Mouse (Mus musculus) midbrain, embryonic 14.5 days (tissue): ENCODE results near the gene Syne3. TPM values are rescaled to one million over a fixed set of nuclear protein-coding genes. Genes with fewer than 3 reads are reported as not detected.

ENCODE experiments used
- ATAC-seq: fragments of 200-750 bp; cut with Nextera tagmentation; 2 replicates; pipeline ENCODE4 v1.8.0; 2017; ENCODE audit warnings: moderate number of reproducible peaks, moderate library complexity; ENCODE audit not compliant: low FRiP score, low TSS enrichment
- DNase-seq: peaks from one replicate; pipeline ENCODE4 v3.0.0-alpha.2; 2015
- H3K27ac ChIP-seq: fragments of 300-500 bp; sonication (generic); replicated peaks from 2 replicates; pipeline ENCODE4 v1.5.1; 2014; ENCODE audit warnings: mild to moderate bottlenecking, low read depth, low read length, moderate library complexity
- H3K27me3 ChIP-seq: fragments of 300-500 bp; sonication (generic); 2 replicates; pipeline ENCODE4 v1.6.1; 2014; ENCODE audit warnings: low read length, control low read depth, mixed read lengths; ENCODE audit not compliant: control insufficient read depth, insufficient read depth
- H3K36me3 ChIP-seq: fragments of 300-500 bp; sonication (generic); 2 replicates; pipeline ENCODE4 v1.6.1; 2014; ENCODE audit warnings: low read length, control low read depth; ENCODE audit not compliant: control insufficient read depth, insufficient read depth
- H3K4me1 ChIP-seq: fragments of 300-500 bp; sonication (generic); 2 replicates; pipeline ENCODE4 v1.6.1; 2014; ENCODE audit warnings: mild to moderate bottlenecking, antibody characterized with exemption, low read length, control low read depth; ENCODE audit not compliant: control insufficient read depth, insufficient read depth
- H3K4me2 ChIP-seq: fragments of 300-500 bp; sonication (generic); 2 replicates; pipeline ENCODE4 v1.6.1; 2014; ENCODE audit warnings: mild to moderate bottlenecking, low read length, moderate library complexity
- H3K4me3 ChIP-seq: fragments of 300-500 bp; sonication (generic); replicated peaks from 2 replicates; pipeline ENCODE4 v1.5.1; 2014; ENCODE audit warnings: low read depth, low read length
- H3K9ac ChIP-seq: fragments of 300-500 bp; sonication (generic); replicated peaks from 2 replicates; pipeline ENCODE4 v1.6.1; 2014; ENCODE audit warnings: mild to moderate bottlenecking, low read length, moderate library complexity
- H3K9me3 ChIP-seq: fragments of 300-500 bp; sonication (generic); 2 replicates; pipeline ENCODE4 v1.6.1; 2016; ENCODE audit warnings: low read length, control low read depth, mixed read lengths; ENCODE audit not compliant: control insufficient read depth
- WGBS: fragments of 180-500 bp; shearing (Covaris S2); extraction: QIAGEN DNeasy Blood & Tissue Kit; methylation state at CpG from one replicate; pipeline ENCODE4 v1.1.7; 2014; 5-methylcytosine and 5-hydroxymethylcytosine counted together
- polyA plus RNA-seq: library from polyadenylated mRNA; unstranded; fragments of >200 nt; fragmentation: Nextera tagmentation; extraction: Ambion mirVana; gene quantifications from 2 replicates; pipeline ENCODE4 v1.2.1, GENCODE M21; 2014

Syne3 gene
- polyA plus RNA-seq, 1 experiment from 2014 or later, result 0.04 TPM

DNA sequence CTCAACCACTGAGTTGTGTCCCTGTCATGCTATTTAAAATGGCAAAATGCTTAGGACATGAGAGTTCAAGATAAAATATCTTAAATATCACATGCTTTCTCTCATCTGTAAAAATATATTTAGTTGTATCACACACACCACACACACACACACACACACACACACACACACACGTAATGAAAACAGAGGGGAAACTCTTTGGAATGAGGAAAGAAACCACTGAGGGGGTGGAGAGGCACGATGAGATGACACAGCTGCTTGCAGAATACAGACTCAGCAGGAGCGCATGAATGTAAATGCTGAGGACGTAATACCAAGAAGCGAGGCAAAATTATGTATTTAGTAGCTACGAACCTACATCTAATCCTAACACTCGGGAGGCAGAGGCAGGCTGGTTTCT, 32.7 kb downstream of the Syne3 start:
- 86% methylated on average over 7 of the region's 7 CpGs for WGBS
- H3K27me3 ChIP-seq, result no peaks in the 10 kb centered on the region

DNA sequence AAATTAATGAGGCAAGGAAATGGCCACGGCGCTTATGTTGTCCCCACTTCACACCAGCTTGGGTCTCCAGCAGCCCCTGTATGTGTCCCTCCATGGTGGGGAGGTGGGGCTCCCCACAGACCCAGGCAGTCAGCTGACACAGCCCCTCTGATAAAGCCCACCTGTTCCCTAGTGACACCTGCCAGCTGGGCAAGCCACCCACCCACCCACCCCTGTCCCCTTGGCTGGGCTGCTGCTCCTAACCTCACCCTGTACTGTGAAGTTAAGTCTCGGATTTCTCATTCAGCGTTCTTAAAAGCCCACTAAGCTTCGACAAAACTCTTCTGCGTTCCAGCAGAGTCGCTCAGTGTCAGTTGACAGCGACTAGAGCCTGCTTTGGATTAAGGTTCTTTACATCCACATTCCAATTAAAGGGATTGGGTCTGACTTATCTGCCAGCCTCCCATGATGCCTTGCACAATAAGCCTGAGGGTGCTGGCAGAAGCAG, 33.2 kb downstream of the Syne3 start:
- ATAC-seq, result no peak

More for the DNA sequence above, 32.7 kb downstream of the Syne3 start:
- Histone ChIP-seq H3K36me3 (no peaks in the 10 kb centered on the region), H3K4me2 (no peak overlapping the region), H3K4me3 (no peak overlapping the region), H3K27ac (no peak overlapping the region), H3K9me3 (no peaks in the 10 kb centered on the region), H3K9ac (no peak overlapping the region), H3K4me1 (peaks cover 4% of the 10 kb centered on the region; the same call in 1 of the 2 replicates)
- DNase-seq (no peak), ATAC-seq (no peak)

DNA sequence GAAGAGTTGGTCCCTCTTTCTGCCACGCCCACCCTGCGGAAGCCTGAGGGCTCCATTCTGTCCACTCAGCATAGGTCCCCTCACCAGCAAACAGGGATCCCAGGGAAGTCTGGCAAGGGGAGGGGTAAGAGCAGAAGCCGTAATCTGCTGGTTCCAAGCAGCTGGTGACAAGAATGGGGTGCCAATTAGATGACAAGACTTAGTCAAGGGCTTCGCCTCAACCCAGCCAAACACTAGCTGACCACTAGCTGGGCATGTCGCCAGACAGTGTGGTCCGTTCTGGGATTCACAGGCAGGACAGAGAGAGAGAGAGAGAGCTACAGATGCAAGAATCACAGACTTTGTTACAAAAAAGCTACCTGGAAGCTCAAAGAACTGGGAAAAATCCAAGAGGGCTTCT, 36.7 kb downstream of the Syne3 start:
- Histone ChIP-seq H3K27ac (no peak overlapping the region), H3K9me3 (no peaks in the 10 kb centered on the region), H3K4me2 (no peak overlapping the region), H3K4me1 (no peaks in the 10 kb centered on the region), H3K27me3 (no peaks in the 10 kb centered on the region), H3K9ac (no peak overlapping the region), H3K36me3 (no peaks in the 10 kb centered on the region), H3K4me3 (no peak overlapping the region)
- DNase-seq, result no peak
- WGBS, result 85% methylated on average over 6 of the region's 6 CpGs
- no peak for ATAC-seq

More for the DNA sequence above, 33.2 kb downstream of the Syne3 start:
- Histone ChIP-seq H3K4me3 (no peak overlapping the region), H3K9ac (no peak overlapping the region), H3K4me1 (peaks cover 4% of the 10 kb centered on the region; the same call in 1 of the 2 replicates), H3K27me3 (no peaks in the 10 kb centered on the region), H3K9me3 (no peaks in the 10 kb centered on the region), H3K4me2 (no peak overlapping the region), H3K36me3 (no peaks in the 10 kb centered on the region), H3K27ac (no peak overlapping the region)
- 27% methylated on average over 8 of the region's 8 CpGs for WGBS
- DNase-seq, result peak; percentile 30

DNA sequence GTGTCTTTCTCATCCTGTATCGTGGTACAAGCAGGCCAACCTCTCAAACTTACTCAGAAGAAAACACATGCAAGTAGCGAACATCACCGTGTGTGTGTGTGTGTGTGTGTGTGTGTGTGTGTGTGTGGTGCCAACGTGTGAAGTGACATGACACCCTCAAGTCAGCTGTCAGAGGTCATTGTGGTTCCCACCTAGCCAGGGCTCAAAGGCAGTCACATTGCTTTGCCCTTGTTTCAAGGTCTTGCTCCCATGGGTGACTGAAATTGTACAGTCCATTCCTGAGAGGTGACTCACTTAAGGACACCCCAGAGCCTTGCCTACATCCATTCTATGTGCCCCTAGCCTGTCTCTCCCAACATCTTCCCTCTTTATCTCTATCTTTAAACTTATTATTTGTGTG, 40.0 kb downstream of the Syne3 start:
- H3K9me3 ChIP-seq, result no peaks in the 10 kb centered on the region
- no peaks in the 10 kb centered on the region for H3K36me3 ChIP-seq
- H3K9ac ChIP-seq, result no peak overlapping the region
- DNase-seq (no peak), ATAC-seq (no peak)
- no peak overlapping the region for H3K27ac ChIP-seq
- 83% methylated on average over 4 of the region's 4 CpGs for WGBS
- H3K4me3 ChIP-seq, result no peak overlapping the region
- no peaks in the 10 kb centered on the region for H3K27me3 ChIP-seq
- no peak overlapping the region for H3K4me2 ChIP-seq
- no peaks in the 10 kb centered on the region for H3K4me1 ChIP-seq

DNA sequence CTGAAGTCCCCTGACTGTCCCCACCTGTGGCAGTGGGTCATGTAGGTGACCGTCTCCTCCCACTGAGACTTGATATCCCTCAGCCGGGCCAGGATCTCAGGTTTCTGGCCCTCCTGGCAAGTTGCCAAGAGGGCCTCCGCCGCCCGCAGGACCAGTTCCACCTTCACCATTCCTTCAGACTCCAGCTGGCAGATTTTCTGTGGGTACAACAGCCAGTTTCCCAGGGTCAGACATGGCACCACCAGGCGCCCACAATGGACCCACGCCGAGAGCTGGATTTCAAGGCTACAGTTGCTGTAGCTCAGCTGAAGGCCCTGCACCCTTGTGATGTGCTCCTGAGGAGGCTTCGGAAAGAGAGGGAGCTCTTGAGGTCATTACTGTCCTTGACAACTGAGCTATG, 40.4 kb downstream of the Syne3 start:
- no peak overlapping the region for H3K4me2 ChIP-seq
- H3K4me3 ChIP-seq, result no peak overlapping the region
- DNase-seq, result no peak
- H3K4me1 ChIP-seq, result no peaks in the 10 kb centered on the region
- no peak overlapping the region for H3K9ac ChIP-seq
- no peaks in the 10 kb centered on the region for H3K36me3 ChIP-seq
- H3K9me3 ChIP-seq, result no peaks in the 10 kb centered on the region
- 88% methylated on average over 9 of the region's 9 CpGs for WGBS
- no peak for ATAC-seq
- no peaks in the 10 kb centered on the region for H3K27me3 ChIP-seq
- no peak overlapping the region for H3K27ac ChIP-seq

DNA sequence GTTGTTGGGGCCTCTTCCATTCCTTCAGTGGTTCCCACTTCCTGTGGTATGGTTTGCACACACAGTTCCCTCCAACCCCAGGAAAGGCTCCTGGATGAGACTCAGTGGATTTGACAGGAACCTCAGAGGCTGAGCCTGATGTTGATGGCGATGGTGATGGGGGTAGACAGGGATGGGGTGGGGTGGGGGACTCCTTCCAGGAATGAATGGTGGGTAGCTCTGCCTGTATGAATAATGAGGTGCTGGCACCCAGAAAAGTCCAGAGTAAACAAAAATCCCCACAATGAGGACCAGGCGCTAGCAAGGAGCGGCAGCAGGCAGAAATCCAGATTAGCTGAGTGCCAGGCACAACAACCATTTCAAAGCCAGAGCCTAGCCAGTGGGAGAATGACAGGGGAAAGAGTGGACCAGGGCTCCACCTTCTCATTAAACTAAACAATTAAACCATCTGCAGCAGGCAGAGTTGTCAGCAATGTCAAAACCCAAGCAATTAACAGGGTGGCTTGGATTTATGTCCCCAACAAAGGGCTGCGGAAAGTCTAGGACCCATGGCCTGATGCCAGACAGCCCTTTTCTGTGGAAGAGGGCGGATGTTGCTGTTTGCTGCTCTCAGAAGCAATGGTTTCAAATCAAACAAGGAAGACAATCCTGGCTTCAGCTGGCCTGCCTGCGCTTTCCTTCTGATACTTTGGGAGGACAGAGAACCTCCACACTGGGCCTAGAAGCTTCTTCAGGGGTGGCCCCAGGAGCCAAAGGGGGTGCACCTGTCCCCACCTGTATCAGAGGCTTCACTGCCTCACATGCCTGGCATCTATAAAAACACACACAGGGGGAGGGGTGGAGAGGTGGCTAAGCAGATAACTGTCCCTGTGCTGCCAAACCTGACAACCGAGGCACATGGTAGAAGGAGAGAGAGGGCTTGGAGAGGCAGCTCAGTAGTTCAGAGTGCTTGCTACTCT, 44.4 kb downstream of the Syne3 start:
- WGBS, result 60% methylated on average over 7 of the region's 7 CpGs
- Histone ChIP-seq H3K4me3 (no peak overlapping the region), H3K4me1 (no peaks in the 10 kb centered on the region), H3K4me2 (no peak overlapping the region), H3K27ac (peak overlapping the region; percentile 60), H3K9me3 (no peaks in the 10 kb centered on the region), H3K9ac (no peak overlapping the region), H3K36me3 (no peaks in the 10 kb centered on the region), H3K27me3 (no peaks in the 10 kb centered on the region)
- ATAC-seq (no peak), DNase-seq (peak; percentile 69)

DNA sequence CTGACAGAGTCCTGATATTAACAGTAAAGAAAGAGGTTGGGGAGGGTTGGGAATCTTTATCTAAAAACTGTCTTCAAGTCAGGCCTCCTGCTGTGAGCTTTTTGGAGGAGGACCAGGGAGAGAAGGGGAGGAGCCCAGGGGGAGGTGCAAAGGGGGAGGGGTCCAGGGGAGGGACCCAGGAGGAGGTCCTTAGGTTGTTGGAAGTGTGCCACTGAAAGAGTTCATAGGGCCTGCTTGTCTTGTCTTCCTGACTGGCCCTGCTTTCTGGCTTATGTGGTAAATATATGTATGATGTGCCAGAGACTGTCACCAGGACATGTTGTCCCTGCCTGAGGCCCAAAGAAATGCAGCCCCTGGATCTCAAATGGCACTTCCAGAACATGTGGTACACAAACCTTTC, 49.2 kb downstream of the Syne3 start:
- no peak for ATAC-seq
- Histone ChIP-seq H3K36me3 (no peaks in the 10 kb centered on the region), H3K4me3 (no peak overlapping the region), H3K9me3 (no peaks in the 10 kb centered on the region), H3K4me1 (no peaks in the 10 kb centered on the region), H3K9ac (no peak overlapping the region), H3K27me3 (no peaks in the 10 kb centered on the region), H3K4me2 (no peak overlapping the region), H3K27ac (no peak overlapping the region)
- no peak for DNase-seq

DNA sequence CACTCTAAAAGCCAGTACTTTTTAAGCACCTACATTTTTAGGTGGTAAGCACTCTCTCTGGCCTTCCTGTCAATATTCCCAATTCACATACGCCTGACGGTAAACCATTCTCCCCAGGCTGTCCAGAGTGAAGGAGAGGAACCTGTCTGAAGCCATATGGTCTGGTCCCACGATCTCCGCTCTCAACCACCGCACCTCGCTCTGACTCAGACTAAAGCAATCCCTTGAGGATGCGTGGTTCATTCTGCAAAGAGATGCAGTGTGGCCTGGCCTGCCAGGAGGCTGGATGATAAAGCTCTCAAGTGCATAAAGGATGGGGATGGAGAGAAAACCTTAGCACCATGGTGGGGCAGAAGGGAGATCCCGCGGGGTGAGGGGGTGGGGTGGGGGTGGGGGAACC, 49.6 kb downstream of the Syne3 start:
- Histone ChIP-seq H3K36me3 (no peaks in the 10 kb centered on the region), H3K4me3 (no peak overlapping the region), H3K9me3 (no peaks in the 10 kb centered on the region), H3K9ac (no peak overlapping the region), H3K27ac (no peak overlapping the region), H3K27me3 (no peaks in the 10 kb centered on the region), H3K4me2 (no peak overlapping the region), H3K4me1 (no peaks in the 10 kb centered on the region)
- DNase-seq (no peak), ATAC-seq (no peak)
- 62% methylated on average over 9 of the region's 9 CpGs for WGBS

DNA sequence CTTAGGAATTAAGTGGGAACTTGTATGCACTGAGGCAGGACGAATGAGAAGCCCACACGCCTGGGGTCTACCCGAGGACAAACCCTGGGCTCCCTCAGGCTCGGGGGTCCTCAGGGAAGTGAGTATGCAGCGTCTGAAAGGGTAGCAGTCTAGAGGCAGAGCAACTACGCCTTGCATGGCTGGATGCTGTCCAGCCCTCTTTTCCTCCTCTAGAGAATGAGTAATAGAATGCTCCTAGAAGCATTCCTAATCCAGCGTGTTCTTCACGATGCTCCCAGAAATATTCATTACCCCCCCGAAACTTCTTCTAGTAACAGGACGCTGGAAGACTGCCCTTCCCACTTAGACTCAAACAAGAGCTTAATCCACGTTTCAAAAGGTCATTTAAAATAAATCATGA, 51.3 kb downstream of the Syne3 start:
- H3K36me3 ChIP-seq, result no peaks in the 10 kb centered on the region
- no peak overlapping the region for H3K4me3 ChIP-seq
- no peak overlapping the region for H3K4me2 ChIP-seq
- H3K9ac ChIP-seq, result no peak overlapping the region
- no peak overlapping the region for H3K27ac ChIP-seq
- 83% methylated on average over 11 of the region's 11 CpGs for WGBS
- no peaks in the 10 kb centered on the region for H3K27me3 ChIP-seq
- ATAC-seq (no peak), DNase-seq (no peak)
- no peaks in the 10 kb centered on the region for H3K4me1 ChIP-seq
- no peaks in the 10 kb centered on the region for H3K9me3 ChIP-seq
